In the genomic region with DNA sequence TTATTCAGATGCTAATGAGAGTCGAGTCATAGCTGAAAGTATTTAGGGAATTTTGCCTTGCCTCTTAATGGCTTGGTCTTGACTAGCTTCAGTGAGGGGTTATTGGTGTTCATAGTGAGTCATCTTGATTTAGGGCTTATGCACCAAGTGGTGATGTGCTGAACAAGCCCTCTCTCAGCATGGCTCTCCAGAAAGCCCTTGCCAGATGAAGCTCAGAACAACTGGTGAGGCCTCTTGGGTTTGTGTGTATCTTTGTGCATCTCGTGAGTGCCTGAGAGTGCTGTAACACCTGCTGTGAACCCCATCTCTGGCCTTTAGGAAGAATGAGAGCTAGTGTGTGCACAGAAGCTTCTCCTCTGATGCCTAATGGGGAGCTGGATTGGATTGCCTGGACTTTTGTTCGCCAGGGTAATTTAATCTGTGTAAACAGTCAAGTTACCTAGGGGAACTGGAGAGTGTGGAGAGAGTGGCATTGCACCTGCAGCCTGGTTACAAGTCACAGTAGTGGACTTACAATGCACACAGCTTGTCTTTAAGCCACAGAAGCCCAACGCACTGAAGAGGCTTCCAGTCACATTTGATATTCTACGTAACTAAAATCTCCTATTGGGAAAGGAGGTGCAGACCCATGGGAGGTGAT, we compare ENCODE assay signal across 12 mouse cellular contexts. TPM values are rescaled to one million over a fixed set of nuclear protein-coding genes. Genes with fewer than 3 reads are reported as not detected.
DNase-seq lines count a peak whose midpoint lies in the region; ATAC-seq lines count a peak whose summit lies in the region.
"Had no signal": no experiment of that assay in that cellular context is flagged by ENCODE, and none has a peak within 500 bp of the region (broad histone marks: within the 10 kb centered on the region; RNA-seq: fewer than 3 reads in every experiment).

No protein-coding gene starts in this region.

- no peaks in the 10 kb centered on the region for H3K9me3 ChIP-seq in hindbrain, embryonic 11.5 days (ENCODE audit: control insufficient read depth, low read length)
- no peaks in the 10 kb centered on the region for H3K9me3 ChIP-seq in hindbrain, embryonic 13.5 days
- no peaks in the 10 kb centered on the region for H3K9me3 ChIP-seq in midbrain, embryonic 12.5 days
- H3K9me3 ChIP-seq in midbrain, embryonic 16.5 days (replicated peaks; ENCODE audit: control insufficient read depth, low read length, poor library complexity, severe bottlenecking), result no peaks in the 10 kb centered on the region

- no peaks in the 10 kb centered on the region for H3K27me3 ChIP-seq in hindbrain, embryonic 11.5 days (ENCODE audit: control insufficient read depth, insufficient read depth, low read length)
- no peaks in the 10 kb centered on the region for H3K27me3 ChIP-seq in hindbrain, embryonic 13.5 days
- H3K27me3 ChIP-seq in midbrain, embryonic 12.5 days, result no peaks in the 10 kb centered on the region
- H3K27me3 ChIP-seq in midbrain, embryonic 16.5 days (ENCODE audit: control insufficient read depth, insufficient read depth, low read depth, low read length), result no peaks in the 10 kb centered on the region

- ATAC-seq in hindbrain, embryonic 11.5 days (ENCODE audit: low FRiP score), result no peak
- ATAC-seq in hindbrain, embryonic 13.5 days (ENCODE audit: low FRiP score), result no peak
- 0 out of 2 replicates have a peak, but pooled peaks have one; percentile 19 for ATAC-seq in midbrain, embryonic 12.5 days (ENCODE audit: low FRiP score, low read depth)
- ATAC-seq in midbrain, embryonic 16.5 days, result no peak
- no peak for ATAC-seq in megakaryocyte progenitor cell, adult 5-6 weeks (replicated peaks; ENCODE audit: poor library complexity)

- no peak overlapping the region for H3K4me3 ChIP-seq in hindbrain, embryonic 11.5 days (ENCODE audit: low read depth, low read length)
- H3K4me3 ChIP-seq in hindbrain, embryonic 13.5 days, result no peak overlapping the region
- H3K4me3 ChIP-seq in midbrain, embryonic 12.5 days, result no peak overlapping the region
- no peak overlapping the region for H3K4me3 ChIP-seq in midbrain, embryonic 16.5 days (ENCODE audit: low read depth, low read length)

- H3K27ac ChIP-seq in hindbrain, embryonic 11.5 days (ENCODE audit: low read depth, low read length), result no peak overlapping the region
- no peak overlapping the region; the same call in 1 of the 2 replicates for H3K27ac ChIP-seq in hindbrain, embryonic 13.5 days
- no peak overlapping the region for H3K27ac ChIP-seq in midbrain, embryonic 12.5 days (replicated peaks)
- H3K27ac ChIP-seq in midbrain, embryonic 16.5 days (ENCODE audit: low read length), result no peak overlapping the region

- no peaks in the 10 kb centered on the region; the same call in 1 of the 2 replicates for H3K4me1 ChIP-seq in hindbrain, embryonic 11.5 days (replicated peaks; ENCODE audit: control insufficient read depth, insufficient read depth, low read length)
- H3K4me1 ChIP-seq in hindbrain, embryonic 13.5 days (replicated peaks), result peaks cover 11% of the 10 kb centered on the region
- peaks cover 12% of the 10 kb centered on the region for H3K4me1 ChIP-seq in midbrain, embryonic 12.5 days
- peaks cover 12% of the 10 kb centered on the region; the same call in 1 of the 2 replicates for H3K4me1 ChIP-seq in midbrain, embryonic 16.5 days (ENCODE audit: control insufficient read depth, insufficient read depth, low read length)

- H3K9ac ChIP-seq in hindbrain, embryonic 11.5 days (ENCODE audit: low read depth, low read length), result no peak overlapping the region
- H3K9ac ChIP-seq in hindbrain, embryonic 13.5 days, result no peak overlapping the region
- H3K9ac ChIP-seq in midbrain, embryonic 12.5 days (replicated peaks), result no peak overlapping the region
- no peak overlapping the region for H3K9ac ChIP-seq in midbrain, embryonic 16.5 days (ENCODE audit: low read depth, low read length)

- peak; percentile 12 for DNase-seq in hindbrain, embryonic 11.5 days (ENCODE audit: low spot score)
- peak; percentile 57 for DNase-seq in brain, adult 2 months (ENCODE audit: low read depth, low spot score)
- peak; percentile 40 for DNase-seq in mesoderm, embryonic 11.5 days (ENCODE audit: low read depth, low spot score)
- DNase-seq in left cerebral cortex, adult 9 months (ENCODE audit: low spot score in 2 of 2), result no peak
- DNase-seq: cerebellum, postnatal 36 days; heart, adult 11 months; heart, postnatal 10 days; kidney, adult 9 months had no signal

- WGBS in hindbrain, embryonic 11.5 days, result 34% methylated on average over 5 of the region's 5 CpGs
- WGBS in hindbrain, embryonic 13.5 days, result 40% methylated on average over 5 of the region's 5 CpGs
- WGBS in midbrain, embryonic 12.5 days, result 30% methylated on average over 5 of the region's 5 CpGs
- 20% methylated on average over 5 of the region's 5 CpGs for WGBS in midbrain, embryonic 16.5 days

- no peaks in the 10 kb centered on the region for H3K36me3 ChIP-seq in hindbrain, embryonic 11.5 days (ENCODE audit: control insufficient read depth, insufficient read depth, low read length)
- no peaks in the 10 kb centered on the region for H3K36me3 ChIP-seq in hindbrain, embryonic 13.5 days
- no peaks in the 10 kb centered on the region for H3K36me3 ChIP-seq in midbrain, embryonic 12.5 days
- H3K36me3 ChIP-seq in midbrain, embryonic 16.5 days (ENCODE audit: control insufficient read depth, insufficient read depth, low read length), result no peaks in the 10 kb centered on the region

- no peak overlapping the region for H3K4me2 ChIP-seq in hindbrain, embryonic 11.5 days (replicated peaks; ENCODE audit: low read depth, low read length)
- no peak overlapping the region for H3K4me2 ChIP-seq in hindbrain, embryonic 13.5 days
- no peak overlapping the region for H3K4me2 ChIP-seq in midbrain, embryonic 12.5 days (replicated peaks)
- H3K4me2 ChIP-seq in midbrain, embryonic 16.5 days (ENCODE audit: low read length), result no peak overlapping the region

RNA-seq across cellular contexts. Expression of a gene that starts 53.5 kb away (rescaled TPM):
- 8.7 and 10.4 TPM in 2 replicates for polyA plus RNA-seq in hindbrain, embryonic 11.5 days (2014; fragmentation: Nextera tagmentation; extraction: Ambion mirVana)
- 22.1 and 24.0 TPM in 2 replicates for polyA plus RNA-seq in hindbrain, embryonic 13.5 days (2015; fragmentation: Nextera tagmentation; extraction: Ambion mirVana)
- polyA plus RNA-seq in midbrain, embryonic 12.5 days (2016; fragmentation: Nextera tagmentation; extraction: Ambion mirVana), result 9.9 and 12.2 TPM in 2 replicates
- polyA plus RNA-seq in midbrain, embryonic 16.5 days (2015; fragmentation: Nextera tagmentation; extraction: Ambion mirVana), result 19.8 and 21.5 TPM in 2 replicates
- total RNA-seq in megakaryocyte progenitor cell, adult 5-6 weeks (2015), result 0.05 and 0.47 TPM in 2 replicates
- total RNA-seq in megakaryocyte progenitor cell, adult 5-6 weeks (2017), result 1.9 and 2.9 TPM in 2 replicates

Comparison
In these comparisons a context has a peak if more than half of its experiments do, and no peak if none do; other contexts are left out.
1. DNase-seq: peak in hindbrain, embryonic 11.5 days (single experiment), brain, adult 2 months (single experiment) and mesoderm, embryonic 11.5 days (single experiment); none in left cerebral cortex, adult 9 months (0 of 2).